Mouse (Mus musculus) adrenal gland, adult 10 weeks (tissue): Measurements from ENCODE around the gene Gm13693. TPM values are rescaled to one million over a fixed set of nuclear protein-coding genes. Genes with fewer than 3 reads are reported as not detected.

Experiments
- polyA plus RNA-seq: library from polyadenylated mRNA; stranded (reverse); fragments of 350-450 nt; fragmentation: Illumina TruSeq; extraction: RNeasy Lipid Tissue Mini Kit (QIAGEN cat#74804); gene quantifications from one replicate; pipeline ENCODE4 v1.2.3, GENCODE M21; 2014; ENCODE audit warnings: low read depth, low replicate concordance

Gm13693 gene
- polyA plus RNA-seq: not detected

GRCm38 (mm10) chr2:83961203-83961602 lies at the start of gene Gm13693:
Gm13693 (plus strand) TSS chr2:83961503.

GRCm38 (mm10) chr2:83940931-83941361 lies 20.4 kb upstream of the Gm13693 start, which contains the start of gene Zswim2:
Zswim2 (minus strand) TSS chr2:83941228.

GRCm38 (mm10) chr2:83955393-83955792 lies 5.9 kb upstream of the Gm13693 start, which contains the start of gene Gm13698:
Gm13698 (plus strand) TSS chr2:83955693.

GRCm38 (mm10) chr2:83967013-83967412 lies 5.7 kb downstream of the Gm13693 start, which contains the start of gene Gm13695:
Gm13695 (plus strand) TSS chr2:83967313.

GRCm38 (mm10) chr2:83972823-83973222 lies 11.5 kb downstream of the Gm13693 start, which contains the start of gene Gm13696:
Gm13696 (plus strand) TSS chr2:83973123.

GRCm38 (mm10) chr2:83978633-83979032 lies 17.3 kb downstream of the Gm13693 start, which contains the start of gene Gm13694:
Gm13694 (plus strand) TSS chr2:83978933.

GRCm38 (mm10) chr2:83984443-83984842 lies 23.1 kb downstream of the Gm13693 start, which contains the start of gene Gm13697:
Gm13697 (plus strand) TSS chr2:83984743.

GRCm38 (mm10) chr2:83990253-83990652 lies 28.9 kb downstream of the Gm13693 start, which contains the start of gene Gm13691:
Gm13691 (plus strand) TSS chr2:83990553.

Other genes starting within 250 kb of the Gm13693 start
- gene Itgav, start 237.1 kb upstream of the Gm13693 start, polyA plus RNA-seq: 132 TPM
- gene Fam171b, start 148.9 kb upstream of the Gm13693 start, polyA plus RNA-seq: 17.6 TPM
- gene Zswim2, start 20.3 kb upstream of the Gm13693 start, polyA plus RNA-seq: not detected
- gene Gm13698, start 5.8 kb upstream of the Gm13693 start, polyA plus RNA-seq: not detected
- not detected for gene Gm13695, start 5.8 kb downstream of the Gm13693 start, polyA plus RNA-seq
- gene Gm13696, start 11.6 kb downstream of the Gm13693 start, polyA plus RNA-seq: not detected
- not detected for gene Gm13694, start 17.4 kb downstream of the Gm13693 start, polyA plus RNA-seq
- gene Gm13697, start 23.2 kb downstream of the Gm13693 start, polyA plus RNA-seq: not detected
- not detected for gene Gm13691, start 29.1 kb downstream of the Gm13693 start, polyA plus RNA-seq